Mouse (Mus musculus): ENCODE measurements around the gene Itk.

GRCm38 (mm10) chr11:46362061-46363022 is 27.0 kb downstream of the Itk start:
- TF ChIP-seq EP300 (IDR thresholded peaks at IDR 0.05; ENCODE audit: low read depth), result no peak
- TF ChIP-seq CTCF (IDR thresholded peaks at IDR 0.05; ENCODE audit: low read depth), result no peak
